Mouse (Mus musculus) brown adipose tissue, adult 24 weeks (tissue): ENCODE measurements around the gene Myo15b. TPM values are rescaled to one million over a fixed set of nuclear protein-coding genes. Genes with fewer than 3 reads are reported as not detected.

Experiments used
- H3K27ac ChIP-seq: fragments of 200-500 bp; replicated peaks from 2 replicates; pipeline ENCODE4 v1.5.1; 2012; ENCODE audit warnings: low read depth, mild to moderate bottlenecking, low read length
- H3K4me1 ChIP-seq: fragments of 200-500 bp; 2 replicates; pipeline ENCODE4 v1.6.1; 2012; ENCODE audit warnings: low read length, mixed read lengths; ENCODE audit not compliant: control insufficient read depth, insufficient read depth, insufficient read length
- H3K4me3 ChIP-seq: fragments of 200-500 bp; 2 replicates; pipeline ENCODE4 v1.5.1; 2012; ENCODE audit warnings: low read depth, mild to moderate bottlenecking, low read length, moderate library complexity; ENCODE audit not compliant: insufficient read depth
- polyA plus RNA-seq: library from polyadenylated mRNA; stranded (reverse); fragments of >200 nt; gene quantifications from 2 replicates; pipeline ENCODE4 v1.2.4, GENCODE M21; 2012; ENCODE audit not compliant: missing spikeins, insufficient read depth, insufficient read length

The Myo15b gene
- polyA plus RNA-seq, 1 experiment, result not detected

GRCm38 (mm10) chr11:115899486-115900266, 41.5 kb downstream of the Myo15b start, which contains the start of gene Smim5:
Gene Smim5 (plus strand): TSS chr11:115899966.
- Histone ChIP-seq H3K27ac (no peak within 1 kb of the TSS), H3K4me1 (no peaks in the 10 kb centered on the region; the same call in 1 of the 2 replicates), H3K4me3 (no peak within 1 kb of the TSS)

GRCm38 (mm10) chr11:115900561-115901337, 42.5 kb downstream of the Myo15b start:
- H3K4me3 ChIP-seq, result no peak overlapping the region
- no peak overlapping the region for H3K27ac ChIP-seq
- H3K4me1 ChIP-seq, result no peaks in the 10 kb centered on the region; the same call in 1 of the 2 replicates

GRCm38 (mm10) chr11:115901338-115902161, 43.3 kb downstream of the Myo15b start:
- H3K27ac ChIP-seq, result no peak overlapping the region
- H3K4me3 ChIP-seq, result no peak overlapping the region
- no peaks in the 10 kb centered on the region; the same call in 1 of the 2 replicates for H3K4me1 ChIP-seq

GRCm38 (mm10) chr11:115902177-115902576, 44.0 kb downstream of the Myo15b start:
- no peaks in the 10 kb centered on the region; the same call in 1 of the 2 replicates for H3K4me1 ChIP-seq
- H3K4me3 ChIP-seq, result no peak overlapping the region
- H3K27ac ChIP-seq, result no peak overlapping the region

GRCm38 (mm10) chr11:115902831-115903230, 44.6 kb downstream of the Myo15b start:
- no peaks in the 10 kb centered on the region; the same call in 1 of the 2 replicates for H3K4me1 ChIP-seq
- no peak overlapping the region for H3K27ac ChIP-seq
- no peak overlapping the region for H3K4me3 ChIP-seq

GRCm38 (mm10) chr11:115903384-115904230, 45.4 kb downstream of the Myo15b start:
- Histone ChIP-seq H3K27ac (no peak overlapping the region), H3K4me1 (no peaks in the 10 kb centered on the region; the same call in 1 of the 2 replicates), H3K4me3 (no peak overlapping the region)

GRCm38 (mm10) chr11:115904231-115904955, 46.2 kb downstream of the Myo15b start:
- Histone ChIP-seq H3K27ac (no peak overlapping the region), H3K4me3 (no peak overlapping the region), H3K4me1 (no peaks in the 10 kb centered on the region; the same call in 1 of the 2 replicates)

- no peaks in the 10 kb centered on the region for H3K4me1 ChIP-seq
- H3K27ac ChIP-seq, result no peak overlapping the region
- H3K4me3 ChIP-seq, result no peak overlapping the region
Measured at GRCm38 (mm10) chr11:115904956-115905790, 47.0 kb downstream of the Myo15b start.

GRCm38 (mm10) chr11:115906116-115906515, 47.9 kb downstream of the Myo15b start:
- Histone ChIP-seq H3K4me1 (no peaks in the 10 kb centered on the region), H3K27ac (no peak overlapping the region), H3K4me3 (no peak overlapping the region)

GRCm38 (mm10) chr11:115906521-115906920, 48.3 kb downstream of the Myo15b start:
- Histone ChIP-seq H3K27ac (no peak overlapping the region), H3K4me1 (no peaks in the 10 kb centered on the region), H3K4me3 (no peak overlapping the region)

- Histone ChIP-seq H3K4me1 (no peaks in the 10 kb centered on the region), H3K4me3 (no peak overlapping the region), H3K27ac (no peak overlapping the region)
Measured at GRCm38 (mm10) chr11:115911134-115911561, 52.9 kb downstream of the Myo15b start.

- H3K27ac ChIP-seq, result no peak within 1 kb of the TSS
- H3K4me1 ChIP-seq, result no peaks in the 10 kb centered on the region
- H3K4me3 ChIP-seq, result no peak within 1 kb of the TSS
Measured at GRCm38 (mm10) chr11:115911632-115912376, 53.6 kb downstream of the Myo15b start, which contains the start of gene Smim6. Gene Smim6 (plus strand): TSS chr11:115912017.
